Mouse (Mus musculus): ENCODE measurements at regions not wholly inside any gene's neighbourhood (a gene's known extent, or its start where the extent isn't known, plus 50 kb on each side); places are given as distances from the start of the nearest gene placed in this dataset.
A peak's percentile ranks its signal among the peaks of the same experiment; 100 is the strongest.
"Not testable (repeated sequence)": the region's sequence is repeated elsewhere in the genome, so short reads cannot be mapped to it uniquely, and the experiment has no call there.

GRCm38 (mm10) chr13:98438206-98438605, 53.6 kb downstream of the Gm10320 start:
- WGBS: 88% methylated on average over 8 of the region's 8 CpGs
- ATAC-seq (ENCODE audit: low FRiP score): no peak

GRCm38 (mm10) chr13:98436961-98437360, 54.8 kb downstream of the Gm10320 start:
- Histone ChIP-seq H3K4me3 (replicated peaks) (no peak overlapping the region), H3K36me3 (no peaks in the 10 kb centered on the region), H3K27ac (replicated peaks) (no peak overlapping the region), H3K9ac (replicated peaks) (no peak overlapping the region), H3K4me2 (no peak overlapping the region), H3K9me3 (replicated peaks) (no peaks in the 10 kb centered on the region), H3K4me1 (no peaks in the 10 kb centered on the region), H3K27me3 (replicated peaks) (no peaks in the 10 kb centered on the region)
- WGBS: 44% methylated on average over 8 of the region's 8 CpGs
- ATAC-seq (ENCODE audit: low FRiP score): no peak

More at GRCm38 (mm10) chr13:98438206-98438605, 53.6 kb downstream of the Gm10320 start:
- H3K9me3 ChIP-seq (replicated peaks): no peaks in the 10 kb centered on the region
- H3K27ac ChIP-seq (replicated peaks): no peak overlapping the region
- H3K36me3 ChIP-seq: no peaks in the 10 kb centered on the region
- H3K4me2 ChIP-seq: no peak overlapping the region
- H3K27me3 ChIP-seq (replicated peaks): no peaks in the 10 kb centered on the region
- H3K4me1 ChIP-seq: no peaks in the 10 kb centered on the region
- no peak overlapping the region for H3K4me3 ChIP-seq (replicated peaks)
- H3K9ac ChIP-seq (replicated peaks): no peak overlapping the region

- no peak overlapping the region for H3K4me2 ChIP-seq
- H3K9ac ChIP-seq (replicated peaks): no peak overlapping the region
- H3K36me3 ChIP-seq: no peaks in the 10 kb centered on the region
- no peak overlapping the region for H3K27ac ChIP-seq (replicated peaks)
- 94% methylated on average over 8 of the region's 8 CpGs for WGBS
- peaks cover 5% of the 10 kb centered on the region for H3K27me3 ChIP-seq (replicated peaks)
- no peak for ATAC-seq (ENCODE audit: low FRiP score)
- H3K4me1 ChIP-seq: no peaks in the 10 kb centered on the region
- no peaks in the 10 kb centered on the region for H3K9me3 ChIP-seq (replicated peaks)
- no peak overlapping the region for H3K4me3 ChIP-seq (replicated peaks)
These were observed 56.4 kb downstream of the Gm10320 start for GRCm38 (mm10) chr13:98435245-98435975.

- Histone ChIP-seq H3K4me3 (replicated peaks) (no peak overlapping the region), H3K9me3 (replicated peaks) (no peaks in the 10 kb centered on the region), H3K4me2 (peak overlapping the region; percentile 30), H3K9ac (replicated peaks) (no peak overlapping the region), H3K27me3 (replicated peaks) (peaks cover 24% of the 10 kb centered on the region), H3K27ac (replicated peaks) (no peak overlapping the region), H3K4me1 (peaks cover 7% of the 10 kb centered on the region), H3K36me3 (no peaks in the 10 kb centered on the region)
- no peak for ATAC-seq (ENCODE audit: low FRiP score)
- 31% methylated on average over 21 of the region's 21 CpGs for WGBS
These were observed 62.0 kb downstream of the Gm10320 start for GRCm38 (mm10) chr13:98429851-98430250.

- ATAC-seq (ENCODE audit: low FRiP score): peak; percentile 70; the same call in 1 of the 2 replicates
- Histone ChIP-seq H3K4me3 (replicated peaks) (peak overlapping the region; percentile 25), H3K27me3 (replicated peaks) (peaks cover 24% of the 10 kb centered on the region), H3K4me2 (peak overlapping the region; percentile 53)
- H3K36me3 ChIP-seq; H3K9me3 ChIP-seq (replicated peaks); H3K4me1 ChIP-seq; H3K27ac ChIP-seq (replicated peaks); H3K9ac ChIP-seq (replicated peaks): not testable (repeated sequence)
- WGBS: 9% methylated on average over 16 of the region's 16 CpGs
These were observed 64.1 kb downstream of the Gm10320 start for GRCm38 (mm10) chr13:98427660-98428059.

GRCm38 (mm10) chr13:98425026-98425425, 66.8 kb downstream of the Gm10320 start:
- Histone ChIP-seq H3K27ac (replicated peaks) (no peak overlapping the region), H3K4me3 (replicated peaks) (no peak overlapping the region), H3K4me1 (peaks cover 6% of the 10 kb centered on the region), H3K27me3 (replicated peaks) (peaks cover 15% of the 10 kb centered on the region), H3K4me2 (no peak overlapping the region), H3K9me3 (replicated peaks) (no peaks in the 10 kb centered on the region), H3K36me3 (no peaks in the 10 kb centered on the region), H3K9ac (replicated peaks) (no peak overlapping the region)
- 95% methylated on average over 7 of the region's 7 CpGs for WGBS
- ATAC-seq (ENCODE audit: low FRiP score): no peak

- no peak for ATAC-seq (ENCODE audit: low FRiP score)
- WGBS: 51% methylated on average over 12 of the region's 12 CpGs
- no peak overlapping the region for H3K4me2 ChIP-seq
- no peak overlapping the region for H3K4me3 ChIP-seq (replicated peaks)
- H3K27ac ChIP-seq (replicated peaks): no peak overlapping the region
- H3K4me1 ChIP-seq: 0 out of 2 replicates have a peak, but pooled peaks cover 3% of the 10 kb centered on the region
- no peak overlapping the region for H3K9ac ChIP-seq (replicated peaks)
- no peaks in the 10 kb centered on the region for H3K36me3 ChIP-seq
- H3K27me3 ChIP-seq (replicated peaks): peaks cover 10% of the 10 kb centered on the region
- no peaks in the 10 kb centered on the region for H3K9me3 ChIP-seq (replicated peaks)
These were observed 67.8 kb downstream of the Gm10320 start for GRCm38 (mm10) chr13:98424000-98424399.

GRCm38 (mm10) chr13:98420419-98421043, 66.5 kb downstream of the Foxd1 start:
- 84% methylated on average over 15 of the region's 15 CpGs for WGBS

GRCm38 (mm10) chr13:98417736-98418135, 63.7 kb downstream of the Foxd1 start:
- no peak overlapping the region for H3K27ac ChIP-seq (replicated peaks)
- no peak for ATAC-seq (ENCODE audit: low FRiP score)

More at GRCm38 (mm10) chr13:98420419-98421043, 66.5 kb downstream of the Foxd1 start:
- Histone ChIP-seq H3K4me1 (no peaks in the 10 kb centered on the region), H3K9ac (replicated peaks) (no peak overlapping the region), H3K27me3 (replicated peaks) (no peaks in the 10 kb centered on the region), H3K4me2 (no peak overlapping the region), H3K4me3 (replicated peaks) (no peak overlapping the region), H3K9me3 (replicated peaks) (no peaks in the 10 kb centered on the region), H3K36me3 (no peaks in the 10 kb centered on the region), H3K27ac (replicated peaks) (no peak overlapping the region)
- ATAC-seq (ENCODE audit: low FRiP score): no peak

GRCm38 (mm10) chr13:98416457-98416856, 62.4 kb downstream of the Foxd1 start:
- no peaks in the 10 kb centered on the region for H3K36me3 ChIP-seq
- H3K9ac ChIP-seq (replicated peaks): no peak overlapping the region
- H3K9me3 ChIP-seq (replicated peaks): no peaks in the 10 kb centered on the region
- H3K27me3 ChIP-seq (replicated peaks): no peaks in the 10 kb centered on the region
- 84% methylated on average over 6 of the region's 6 CpGs for WGBS
- no peak for ATAC-seq (ENCODE audit: low FRiP score)
- H3K27ac ChIP-seq (replicated peaks): no peak overlapping the region
- H3K4me1 ChIP-seq: no peaks in the 10 kb centered on the region
- H3K4me2 ChIP-seq: no peak overlapping the region
- no peak overlapping the region for H3K4me3 ChIP-seq (replicated peaks)

More at GRCm38 (mm10) chr13:98417736-98418135, 63.7 kb downstream of the Foxd1 start:
- Histone ChIP-seq H3K4me2 (no peak overlapping the region), H3K9ac (replicated peaks) (no peak overlapping the region), H3K4me1 (no peaks in the 10 kb centered on the region), H3K27me3 (replicated peaks) (no peaks in the 10 kb centered on the region), H3K4me3 (replicated peaks) (no peak overlapping the region), H3K36me3 (no peaks in the 10 kb centered on the region), H3K9me3 (replicated peaks) (no peaks in the 10 kb centered on the region)
- WGBS: 91% methylated on average over 4 of the region's 4 CpGs

GRCm38 (mm10) chr13:98414851-98415250, 60.8 kb downstream of the Foxd1 start:
- Histone ChIP-seq H3K9ac (replicated peaks) (no peak overlapping the region), H3K36me3 (no peaks in the 10 kb centered on the region), H3K4me3 (replicated peaks) (no peak overlapping the region), H3K27me3 (replicated peaks) (no peaks in the 10 kb centered on the region), H3K9me3 (replicated peaks) (no peaks in the 10 kb centered on the region), H3K4me2 (no peak overlapping the region), H3K4me1 (no peaks in the 10 kb centered on the region), H3K27ac (replicated peaks) (no peak overlapping the region)
- 70% methylated on average over 3 of the region's 3 CpGs for WGBS
- ATAC-seq (ENCODE audit: low FRiP score): no peak

GRCm38 (mm10) chr13:98413233-98413632, 59.2 kb downstream of the Foxd1 start:
- H3K4me2 ChIP-seq: no peak overlapping the region
- no peaks in the 10 kb centered on the region for H3K9me3 ChIP-seq (replicated peaks)
- no peak overlapping the region for H3K9ac ChIP-seq (replicated peaks)
- no peak overlapping the region for H3K4me3 ChIP-seq (replicated peaks)
- no peaks in the 10 kb centered on the region for H3K36me3 ChIP-seq
- WGBS: 85% methylated on average over 4 of the region's 4 CpGs
- ATAC-seq (ENCODE audit: low FRiP score): no peak
- no peaks in the 10 kb centered on the region for H3K4me1 ChIP-seq
- no peak overlapping the region for H3K27ac ChIP-seq (replicated peaks)
- H3K27me3 ChIP-seq (replicated peaks): no peaks in the 10 kb centered on the region
